Mouse (Mus musculus) ovary, postnatal 36 days (tissue): ENCODE measurements at regions not wholly inside any gene's neighbourhood (a gene's known extent, or its start where the extent isn't known, plus 50 kb on each side); places are given as distances from the start of the nearest gene placed in this dataset.

Source experiments
- DNase-seq: peaks from one replicate; pipeline ENCODE4 v3.0.0; 2022; ENCODE audit warnings: low spot score, mixed read lengths

DNA sequence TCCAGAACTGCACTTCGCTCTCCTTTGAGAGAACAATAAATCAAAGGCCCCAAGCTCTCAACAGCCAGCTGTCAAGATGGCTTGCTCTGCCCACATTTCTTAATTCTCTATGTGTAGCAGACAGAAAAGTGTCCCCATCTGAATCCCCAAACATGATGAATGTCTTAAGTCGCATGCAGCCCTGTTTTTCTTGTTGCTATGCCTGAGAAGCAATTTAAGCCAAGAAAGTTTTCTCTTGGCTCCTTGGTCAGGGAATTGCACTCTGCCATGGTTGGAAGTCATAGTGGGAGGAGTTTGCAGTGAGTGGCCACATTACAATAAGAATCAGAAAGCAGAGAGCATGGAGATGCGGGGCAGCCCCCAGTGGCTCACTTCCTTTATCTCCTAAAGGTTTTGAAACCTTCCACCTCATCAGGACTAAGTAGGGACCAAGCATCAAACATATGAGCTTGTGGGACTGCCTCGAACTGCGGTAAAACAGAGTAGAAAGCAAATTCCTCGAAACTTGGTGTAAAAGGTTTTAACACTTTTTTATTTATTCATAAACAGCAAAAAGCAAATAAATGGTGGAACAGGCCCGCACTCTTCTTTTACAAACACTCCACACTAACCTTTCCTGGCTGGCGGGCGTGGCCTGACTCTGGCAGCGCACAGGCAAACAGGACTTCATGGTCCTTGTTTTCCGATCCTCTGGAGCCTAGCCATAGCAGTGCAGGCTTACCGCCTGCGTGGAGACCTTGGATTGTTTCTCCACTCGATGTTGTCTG, 227.4 kb downstream of the Ankrd50 start:
- peak; percentile 35 for DNase-seq

DNA sequence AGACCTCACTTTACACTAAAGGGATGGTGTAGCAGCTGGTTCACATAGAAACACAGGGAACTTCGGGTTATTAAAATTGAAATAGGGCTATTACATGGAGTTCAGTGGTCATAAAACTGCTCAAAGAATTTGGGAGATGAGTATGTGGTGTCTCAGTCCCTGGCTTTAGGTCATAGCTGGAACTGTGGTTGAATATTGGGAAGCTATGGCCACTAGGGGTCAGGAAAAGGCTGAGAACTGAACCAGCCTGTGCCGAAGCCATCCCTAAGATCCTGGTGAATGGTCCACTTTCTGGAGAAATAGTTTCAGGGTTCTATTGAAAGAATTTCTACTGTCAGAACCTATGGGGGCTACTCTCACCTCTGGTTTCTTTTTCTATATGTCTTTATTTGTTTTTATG, 229.0 kb downstream of the Ankrd50 start:
- no peak for DNase-seq

DNA sequence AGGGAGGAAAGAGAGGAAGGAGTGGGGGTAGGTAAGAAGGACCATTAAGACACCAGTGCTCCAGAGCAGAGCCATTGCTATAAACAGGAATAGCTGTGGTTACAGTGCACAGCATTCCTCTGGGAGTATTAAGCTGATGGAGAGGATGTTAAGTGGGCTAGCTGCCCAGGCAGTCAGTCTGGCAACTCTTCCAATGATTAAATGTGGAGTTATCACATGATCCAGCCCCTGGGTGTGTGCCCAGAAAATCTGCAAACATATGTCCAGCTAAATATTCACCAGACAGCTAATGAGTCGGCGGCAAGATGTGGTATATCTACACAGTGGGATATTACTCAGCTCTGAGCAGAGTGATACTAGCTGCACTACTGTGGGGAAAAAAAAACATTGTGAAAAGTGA, 229.7 kb downstream of the Ankrd50 start:
- DNase-seq = peak; percentile 43

DNA sequence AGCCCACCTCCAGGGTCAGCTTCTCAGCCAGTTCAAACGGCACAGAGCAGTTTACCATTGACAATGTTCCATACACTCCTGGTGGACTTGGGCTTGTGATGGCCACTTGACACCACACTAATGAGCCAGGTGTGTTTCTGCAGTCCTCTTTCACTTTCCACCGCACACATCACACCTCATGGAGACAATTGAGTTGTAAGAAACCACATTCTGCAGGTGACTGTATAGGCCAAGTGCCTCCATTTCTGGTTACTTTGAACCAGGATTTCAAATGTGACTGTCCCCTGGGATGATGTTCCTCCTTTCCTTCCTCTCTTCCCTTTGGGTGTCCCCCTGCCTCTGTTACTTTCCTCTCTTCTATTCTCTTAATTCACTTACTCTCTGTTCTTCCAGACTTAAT, 233.1 kb downstream of the Ankrd50 start:
- no peak for DNase-seq

DNA sequence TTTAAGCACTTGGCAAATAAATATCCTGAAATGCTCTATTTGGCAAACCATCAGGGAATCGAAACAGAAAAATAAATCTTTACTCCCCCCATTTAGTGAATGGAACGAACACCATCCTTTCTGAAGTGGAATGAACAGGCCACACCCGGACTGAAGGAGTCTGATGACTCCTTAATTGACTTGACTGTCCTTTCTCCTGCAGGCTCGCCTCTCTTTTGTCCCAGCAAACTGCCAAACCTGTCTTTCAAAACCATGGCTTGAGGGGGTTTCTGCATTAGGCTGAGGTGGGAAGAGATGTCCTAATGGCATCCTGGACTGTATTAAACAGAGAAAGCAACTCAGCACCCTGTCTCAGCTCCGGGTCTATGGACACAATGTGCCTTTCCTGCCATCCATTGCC, 234.1 kb downstream of the Ankrd50 start:
- DNase-seq = no peak

DNA sequence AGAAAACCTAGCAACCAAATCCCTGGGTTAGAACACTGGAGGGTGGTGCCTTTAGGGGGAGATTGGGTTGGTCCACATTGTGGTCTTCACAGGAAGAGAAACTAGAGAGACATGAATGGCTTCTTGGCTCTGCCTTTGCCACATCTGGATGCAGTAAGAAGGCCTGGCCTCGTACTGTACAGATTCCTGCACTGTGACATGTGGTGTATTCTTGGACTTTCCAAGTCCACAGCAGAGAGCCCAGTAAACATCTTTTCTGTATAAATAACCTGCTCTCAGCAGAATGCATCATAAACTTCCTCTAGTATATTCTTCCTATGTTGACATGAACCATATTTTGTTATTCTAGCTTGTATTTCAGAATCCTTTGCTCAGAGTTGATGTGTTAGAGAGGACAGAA, 235.7 kb downstream of the Ankrd50 start:
- no peak for DNase-seq

DNA sequence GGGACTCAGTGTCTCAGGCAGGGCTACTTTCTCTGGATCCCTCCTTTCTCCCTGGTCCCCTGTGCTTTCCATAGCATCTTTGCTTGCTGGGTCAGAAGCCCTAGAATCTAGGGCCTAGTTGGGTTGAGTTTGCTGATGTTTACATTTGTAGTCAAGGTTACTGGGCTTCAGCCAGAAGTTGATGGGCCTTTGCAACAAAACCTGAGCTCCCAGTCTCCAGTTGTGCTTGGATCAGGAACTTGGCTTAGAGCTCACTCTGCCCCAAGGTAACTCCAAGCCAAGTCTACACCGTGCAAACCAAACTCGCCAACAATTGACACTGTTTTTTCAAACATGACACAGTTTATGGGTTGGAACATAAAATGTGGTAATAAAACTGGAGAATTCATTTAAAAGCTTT, 238.2 kb downstream of the Ankrd50 start:
- DNase-seq = no peak

DNA sequence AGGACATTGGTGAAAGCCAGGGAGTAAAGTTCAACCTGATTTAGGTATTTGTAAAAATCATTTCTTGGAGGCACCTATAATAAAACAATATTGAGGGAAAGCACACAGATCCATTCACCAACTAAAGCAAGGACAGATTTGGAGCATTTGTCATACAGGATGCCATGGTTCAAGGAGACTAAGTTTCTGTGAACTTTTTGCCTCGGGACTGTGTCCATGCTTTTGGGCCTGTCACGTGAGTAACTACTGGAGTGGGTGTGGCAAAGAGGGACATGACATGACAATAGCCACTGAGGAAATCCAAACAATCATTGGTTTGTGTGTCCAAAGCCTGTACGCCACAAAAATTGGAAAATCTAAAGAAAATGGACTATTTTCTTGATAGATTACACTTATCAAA, 241.4 kb downstream of the Ankrd50 start:
- no peak for DNase-seq

DNA sequence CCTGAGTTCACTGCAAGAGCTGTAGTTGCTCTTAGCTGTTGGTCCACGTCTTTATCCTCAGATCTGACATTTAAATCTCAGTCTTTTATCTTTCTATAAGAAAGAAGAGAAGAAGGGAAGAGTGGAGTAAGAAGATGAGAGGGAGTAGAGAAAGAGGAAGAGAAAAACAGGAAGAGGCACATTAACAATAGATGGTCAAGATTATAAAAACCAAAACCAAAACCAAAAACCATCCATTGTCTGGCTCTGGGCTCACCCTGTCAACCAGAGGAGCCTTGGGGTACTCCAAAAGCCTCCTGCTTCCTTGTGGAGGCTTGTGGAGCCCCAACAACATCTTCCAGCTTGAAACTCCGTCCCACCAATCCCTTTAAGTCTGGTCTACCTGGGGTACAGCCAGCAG, 247.0 kb downstream of the Ankrd50 start:
- DNase-seq = no peak

DNA sequence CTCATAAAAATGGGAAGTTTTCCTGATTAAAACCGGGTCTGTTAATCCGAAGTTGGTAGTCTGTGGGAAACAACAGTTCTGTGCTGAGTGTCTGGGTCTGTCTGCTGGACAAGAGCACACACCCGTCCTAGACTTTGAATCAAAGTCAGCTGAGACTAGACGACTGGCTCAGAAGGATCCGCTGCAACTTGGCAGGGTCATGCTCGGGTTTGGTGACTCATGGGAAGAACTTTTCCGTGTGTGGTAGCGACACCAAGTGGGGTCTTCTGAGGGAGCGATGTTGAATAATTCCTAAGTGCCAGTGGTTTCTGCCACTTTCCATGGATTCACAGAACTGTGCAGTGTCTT, 248.9 kb downstream of the Ankrd50 start:
- no peak for DNase-seq

DNA sequence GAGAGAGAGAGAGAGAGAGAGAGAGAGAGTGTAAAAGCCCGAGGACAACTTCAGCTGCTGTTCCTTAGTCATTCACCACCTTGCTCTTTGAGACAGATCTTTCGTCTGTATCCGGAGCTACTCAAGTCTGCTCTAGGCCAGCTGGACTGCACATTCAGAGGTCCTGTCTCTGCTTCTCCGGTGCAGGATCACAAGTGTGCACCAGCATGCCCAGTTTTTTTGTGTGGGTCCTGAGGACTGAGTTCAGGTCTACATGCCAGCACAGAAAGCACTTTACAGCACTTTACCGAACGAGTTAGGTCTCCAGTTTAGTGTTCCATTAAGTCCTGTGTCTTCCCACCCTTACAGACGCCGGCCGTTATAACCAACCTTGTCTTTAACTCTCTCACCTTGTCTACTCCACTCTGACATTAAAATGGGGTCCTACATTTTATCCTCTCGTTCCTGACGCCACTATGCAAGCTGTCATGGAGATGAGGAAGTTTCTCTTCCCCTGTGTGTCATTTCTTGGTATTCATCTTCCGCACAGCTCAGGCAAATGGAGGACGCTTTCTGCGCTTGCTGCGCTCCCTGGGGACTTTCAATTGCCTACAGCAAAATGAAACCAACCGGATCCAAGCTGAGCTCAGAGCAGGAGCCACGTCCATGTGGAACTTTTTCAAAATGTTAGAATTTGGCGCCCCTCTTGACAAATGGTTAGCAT, 249.5 kb downstream of the Ankrd50 start:
- no peak for DNase-seq

DNA sequence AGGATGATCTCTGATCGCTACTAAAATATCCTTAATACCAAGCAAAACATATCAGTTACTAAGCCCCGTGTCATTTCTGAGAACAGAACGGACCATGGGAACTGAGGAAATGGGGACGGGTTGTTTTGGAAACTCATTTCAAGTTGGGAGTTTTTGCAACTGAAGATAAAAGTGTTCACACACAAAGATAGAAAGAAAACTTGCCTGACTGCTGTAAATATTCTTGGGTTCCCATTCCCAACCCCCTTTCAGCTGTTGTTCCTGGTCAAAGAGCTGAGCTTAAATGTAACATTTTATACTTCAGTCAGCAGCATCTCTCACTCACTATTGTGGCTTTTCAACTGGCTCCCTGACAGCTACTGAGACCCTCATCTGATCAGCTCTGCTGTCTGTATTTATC, 250.1 kb downstream of the Ankrd50 start:
- no peak for DNase-seq

DNA sequence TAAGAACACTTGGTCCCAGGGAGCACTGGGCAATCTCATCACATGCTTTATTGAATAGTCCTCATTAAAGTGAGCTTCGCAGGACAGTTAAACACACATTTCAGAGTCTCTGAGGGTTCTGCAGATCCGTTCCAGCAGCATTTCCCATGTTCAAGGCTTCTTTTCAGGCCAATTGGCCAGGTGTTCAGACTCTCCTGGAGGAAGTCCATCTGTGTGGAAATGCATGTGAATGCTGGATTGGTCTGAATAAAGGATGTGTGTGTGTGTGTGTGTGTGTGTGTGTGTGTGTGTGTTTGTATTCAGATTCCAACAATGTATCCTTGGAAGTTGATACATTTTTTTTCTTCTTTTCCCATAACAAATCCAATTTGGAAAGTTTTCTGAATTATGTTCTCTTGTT, 250.6 kb downstream of the Ankrd50 start:
- no peak for DNase-seq

DNA sequence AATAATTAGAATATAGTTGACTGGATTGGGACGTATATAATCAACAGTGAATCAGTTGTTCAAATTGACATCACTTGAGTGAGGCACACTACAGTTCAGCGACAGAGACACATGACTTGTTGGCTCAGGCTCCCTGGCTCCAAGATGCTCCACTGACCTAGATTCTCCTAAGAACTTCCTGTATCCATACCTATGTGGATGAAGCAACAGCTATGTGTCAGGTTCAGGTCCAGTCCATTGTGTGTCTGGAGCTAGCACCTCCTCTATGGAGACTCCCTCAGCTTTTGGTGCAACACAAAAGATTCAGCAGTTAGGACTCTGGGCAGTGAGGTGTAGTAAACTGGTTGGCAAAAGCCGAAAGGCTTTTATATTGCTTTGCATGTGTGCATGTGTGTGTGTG, 251.6 kb downstream of the Ankrd50 start:
- no peak for DNase-seq

DNA sequence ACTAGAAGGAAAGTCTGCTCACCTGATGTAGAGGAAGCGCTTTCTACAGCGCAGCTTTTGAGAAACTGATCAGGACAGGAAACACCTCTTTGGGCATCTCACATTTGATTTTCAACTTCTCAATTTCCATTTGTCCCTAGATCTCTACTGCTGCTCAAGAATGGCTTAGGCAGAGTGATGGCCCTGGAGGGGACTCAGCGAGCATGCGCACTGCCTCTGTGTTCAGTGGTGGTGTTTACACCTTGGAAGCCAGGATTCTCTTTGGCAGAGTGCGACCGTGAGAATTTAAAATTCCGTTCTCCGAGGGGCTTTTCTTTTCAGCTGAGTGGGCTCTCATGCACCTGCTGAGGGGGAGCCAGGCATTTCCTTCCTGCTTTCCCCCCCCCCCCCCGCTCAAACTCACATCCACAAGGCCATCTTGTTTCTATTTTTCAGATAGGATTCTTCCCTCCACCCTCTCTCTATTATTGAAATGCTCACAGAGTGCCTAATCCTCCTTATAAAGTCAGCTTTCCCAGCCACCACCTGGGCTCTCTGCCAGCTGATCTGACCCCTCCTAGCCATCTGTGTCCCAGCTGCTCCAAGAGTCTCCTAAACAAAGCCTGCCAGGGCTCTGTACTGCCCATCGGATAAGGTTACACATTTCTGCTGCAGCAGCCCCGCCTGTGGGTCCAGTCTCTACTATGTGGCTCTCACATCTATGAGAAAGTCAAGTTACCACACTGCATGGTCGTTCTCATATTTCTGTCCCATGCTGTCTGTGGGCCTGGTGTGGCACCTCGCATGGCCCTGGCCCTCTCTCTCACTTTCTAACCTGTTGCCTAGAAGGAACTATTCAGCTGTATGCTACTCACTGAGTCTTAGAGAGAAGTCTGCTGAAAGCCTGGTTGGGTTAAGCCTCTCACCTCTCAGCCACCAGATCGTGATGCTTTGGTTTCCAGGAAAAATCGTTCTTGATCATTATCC, 252.2 kb downstream of the Ankrd50 start:
- DNase-seq = peak; percentile 68

DNA sequence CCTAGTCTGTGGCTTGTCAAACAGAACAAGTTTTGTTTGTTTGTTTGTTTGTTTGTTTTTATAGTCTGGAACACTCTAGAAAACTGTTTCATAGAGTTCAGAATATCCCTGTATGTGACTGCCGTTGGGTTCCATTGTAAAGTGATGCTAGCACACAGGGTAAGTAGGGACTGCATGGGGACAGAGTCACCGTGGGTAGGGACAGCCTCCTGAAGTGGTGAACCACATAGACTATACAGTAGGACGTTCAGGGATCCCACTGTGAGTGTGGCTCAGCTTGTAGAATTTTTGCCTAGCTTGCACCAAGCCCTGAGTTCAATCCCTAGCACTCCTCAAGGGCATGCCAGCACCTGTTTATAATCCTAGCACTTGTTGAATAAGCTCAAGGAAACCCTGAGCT, 253.1 kb downstream of the Ankrd50 start:
- DNase-seq = no peak

DNA sequence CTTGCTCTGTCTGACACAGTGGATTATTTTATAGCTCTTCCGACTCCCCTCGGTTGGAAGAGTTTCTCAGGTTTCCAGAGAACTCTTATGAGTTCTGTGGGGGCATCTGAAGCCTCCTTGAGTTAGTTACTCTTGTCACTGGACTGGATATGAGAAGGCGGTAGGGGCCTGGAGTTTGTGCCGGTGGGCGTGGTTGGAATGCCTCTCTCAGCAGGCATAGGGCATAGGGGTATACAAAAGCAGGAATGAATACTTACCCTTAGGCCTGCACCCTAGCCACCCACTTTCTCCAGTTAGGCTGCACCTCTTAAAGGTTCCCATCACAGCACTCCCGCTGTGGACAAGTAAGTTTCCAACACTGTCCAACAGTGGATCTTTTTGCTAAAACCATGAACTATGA, 253.8 kb downstream of the Ankrd50 start:
- no peak for DNase-seq

DNA sequence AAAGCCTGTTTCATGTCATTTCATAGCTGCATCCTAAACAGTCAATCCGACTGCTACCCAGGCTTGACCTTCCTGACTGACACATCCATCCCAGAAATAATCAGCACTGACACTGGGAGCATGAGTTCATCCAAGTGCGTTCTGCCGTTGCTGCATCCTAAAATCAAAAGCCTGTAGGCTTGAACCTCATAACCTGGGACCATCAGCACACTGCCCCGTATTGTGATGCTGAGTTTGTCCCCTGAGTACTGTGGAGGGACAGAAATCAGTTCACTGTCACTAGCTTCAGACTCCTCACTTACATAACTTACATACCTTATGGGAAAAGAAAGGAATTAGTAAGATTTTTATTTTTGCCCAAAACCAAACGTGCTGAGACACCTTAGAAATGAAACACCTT, 255.0 kb downstream of the Ankrd50 start:
- DNase-seq = no peak

DNA sequence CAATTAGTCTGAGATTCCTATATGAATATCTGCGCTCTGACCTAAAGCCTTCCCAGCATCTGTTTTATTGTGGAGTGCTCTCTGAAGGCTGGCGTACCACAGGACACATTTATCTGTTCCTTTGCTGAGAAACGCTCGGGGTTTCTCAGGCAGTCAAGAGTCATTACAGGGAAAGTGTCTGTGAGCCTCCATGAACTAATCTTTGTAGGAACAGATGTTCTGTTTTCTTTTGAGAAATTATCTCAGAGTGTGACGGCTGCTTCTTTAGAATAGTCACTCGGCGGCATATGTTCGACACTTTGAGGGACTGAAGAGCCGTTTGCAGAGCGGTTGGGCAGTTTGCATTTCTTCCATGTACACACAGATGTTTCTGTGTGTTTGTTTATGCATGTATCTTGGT, 255.6 kb downstream of the Ankrd50 start:
- no peak for DNase-seq

DNA sequence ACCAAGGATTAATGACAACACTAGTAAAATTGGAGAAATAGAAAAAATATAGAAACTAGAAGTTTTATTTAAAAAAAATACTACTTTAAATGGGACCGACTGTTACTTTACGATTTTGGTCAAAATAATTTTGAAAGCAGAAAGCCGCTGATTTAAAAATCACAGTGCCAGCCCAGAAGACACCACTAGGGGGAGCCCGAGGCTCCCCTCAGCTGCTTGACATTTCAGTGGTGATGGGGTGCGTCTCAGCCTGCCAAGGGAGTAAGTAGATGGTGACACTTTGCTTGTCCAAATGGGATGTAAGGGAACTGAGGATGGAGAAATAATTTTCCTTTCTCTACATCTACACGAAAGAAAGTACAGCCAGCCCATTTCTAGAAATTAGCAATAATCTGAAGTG, 257.0 kb downstream of the Ankrd50 start:
- peak; percentile 59 for DNase-seq

DNA sequence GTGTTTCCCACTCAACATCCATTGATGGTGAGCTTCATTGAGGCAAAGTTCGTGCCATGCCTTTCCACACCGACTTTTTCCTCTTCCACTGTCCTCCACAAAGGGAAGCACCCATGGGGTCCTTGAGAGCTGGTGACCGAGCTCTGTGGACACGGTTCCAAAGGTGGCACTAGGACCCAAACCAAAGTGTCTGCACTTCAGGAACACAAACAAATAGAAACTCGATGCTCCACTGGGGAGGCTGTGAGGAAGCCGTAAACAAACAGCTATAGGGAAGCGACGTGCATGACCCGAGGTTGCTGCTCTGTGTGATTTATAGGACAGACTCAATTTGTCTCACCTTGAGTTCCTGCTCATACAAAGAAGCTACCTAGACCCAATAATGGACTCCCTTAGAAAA, 257.5 kb downstream of the Ankrd50 start:
- no peak for DNase-seq

DNA sequence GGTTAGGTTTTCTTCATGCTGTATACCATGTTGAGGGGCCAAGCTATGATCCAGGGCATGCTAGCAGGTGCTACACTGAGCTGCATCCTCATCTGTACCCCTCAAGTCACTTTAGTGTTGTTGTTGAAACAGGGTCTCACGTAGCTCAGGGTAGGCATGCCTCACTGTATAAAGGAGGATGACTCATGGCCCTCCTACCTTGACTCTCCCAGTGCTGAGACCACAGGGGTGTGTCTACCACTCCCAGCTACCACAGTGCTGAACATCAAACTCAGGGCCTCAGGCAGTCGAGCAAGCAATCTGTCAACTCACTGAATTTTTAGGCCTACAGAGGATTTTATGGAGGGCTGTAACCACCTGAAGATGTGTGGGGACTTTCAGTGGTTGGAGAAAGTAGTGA, 258.5 kb downstream of the Ankrd50 start:
- DNase-seq = no peak

DNA sequence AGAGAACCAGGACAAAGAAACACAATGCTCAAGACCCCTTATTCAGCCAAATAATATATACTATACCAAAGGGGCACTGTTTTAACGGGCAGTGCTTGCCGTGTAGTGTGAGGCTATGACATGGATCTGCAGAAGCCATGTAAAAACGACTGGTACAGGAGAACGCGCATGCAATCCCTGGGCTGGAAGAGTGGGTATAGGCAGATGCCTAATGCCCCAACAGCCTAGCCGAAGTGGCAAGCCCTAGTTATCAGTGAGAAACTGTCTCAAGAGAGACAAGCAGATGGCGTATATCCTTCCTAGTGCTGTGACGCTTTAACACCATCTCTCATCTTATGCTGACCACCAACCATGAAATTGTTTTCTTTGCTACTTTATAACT, 262.8 kb downstream of the Ankrd50 start:
- DNase-seq = no peak
